Mouse (Mus musculus) B cell, adult 2 months (primary cell): Measurements from ENCODE around the gene Tmem86a.
A peak's percentile ranks its signal among the peaks of the same experiment; 100 is the strongest.

ENCODE experiments used
- DNase-seq, 2 experiments: peaks; one replicate each; pipeline ENCODE4 v3.0.0; 2022

Tmem86a gene

GRCm38 (mm10) chr7:47030517-47031193 is 19.7 kb upstream of the Tmem86a start:
- DNase-seq, result no peak

DNA sequence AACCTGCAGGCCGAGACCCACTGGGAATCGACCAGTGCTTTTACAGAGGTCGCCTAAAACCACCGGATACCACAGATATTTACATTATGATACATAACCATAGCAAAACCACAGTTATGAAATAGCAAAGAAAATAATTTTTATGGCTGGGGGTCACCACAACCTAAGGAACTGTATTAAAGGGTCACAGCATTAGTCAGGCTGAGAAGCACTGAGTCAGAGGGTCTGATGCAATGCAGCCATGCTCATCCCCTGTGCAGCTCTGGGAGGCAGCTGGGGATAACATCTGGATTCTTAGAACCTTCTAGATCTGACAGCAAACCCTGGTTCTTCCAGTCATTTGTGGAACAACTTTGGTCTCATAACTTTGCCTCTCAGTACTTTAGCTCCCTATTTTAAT is 19.0 kb upstream of the Tmem86a start:
- DNase-seq, result no peak

DNA sequence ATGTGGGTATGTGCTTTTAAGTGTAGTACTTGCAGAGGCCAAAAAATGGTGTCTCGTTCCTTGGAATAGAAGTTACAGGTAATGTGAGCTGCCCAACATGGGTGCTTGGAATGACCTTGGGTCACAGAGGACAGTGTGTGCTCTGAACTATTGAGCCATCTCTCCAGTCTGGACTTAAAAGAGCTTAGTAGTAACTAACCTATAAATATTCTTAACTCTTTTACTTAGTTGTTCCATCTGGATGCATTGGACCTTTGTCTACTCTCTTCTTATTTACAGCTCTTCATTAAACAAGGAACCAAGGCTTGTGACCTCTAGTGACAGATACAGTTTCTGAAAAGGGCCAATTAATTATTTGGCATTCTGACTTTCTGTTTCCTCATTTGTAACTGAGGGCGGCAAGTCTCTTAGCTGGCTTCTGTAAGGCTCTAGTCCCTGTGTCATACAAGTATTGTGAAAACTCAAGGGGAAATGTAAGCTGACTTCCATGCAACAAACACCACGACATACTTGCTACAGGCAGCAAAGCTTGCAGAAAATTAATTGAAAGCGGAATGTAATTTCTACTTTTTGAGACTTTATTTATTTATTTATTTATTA is 15.5 kb upstream of the Tmem86a start:
- DNase-seq, result no peak

DNA sequence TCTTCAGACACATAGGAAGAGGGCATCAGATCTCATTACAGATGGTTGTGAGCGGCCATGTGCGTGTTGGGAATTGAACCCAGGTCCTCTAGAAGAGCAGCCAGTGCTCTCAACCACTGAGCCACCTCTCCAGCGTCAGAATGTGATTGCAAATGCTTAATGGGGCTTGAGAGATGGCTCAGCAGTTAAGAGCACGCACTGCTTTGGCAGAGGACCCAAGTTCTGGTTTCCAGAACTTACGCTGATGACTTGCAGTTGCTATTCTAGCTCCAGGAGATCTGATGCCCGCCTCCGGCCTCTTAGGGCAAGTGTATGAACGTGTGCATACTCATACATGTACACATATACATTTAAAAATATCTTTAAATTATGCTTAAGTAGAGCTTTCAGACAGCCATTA is 15.0 kb upstream of the Tmem86a start:
- no peak for DNase-seq

- no peak for DNase-seq
Observed at GRCm38 (mm10) chr7:47041706-47042105, 8.7 kb upstream of the Tmem86a start.

DNA sequence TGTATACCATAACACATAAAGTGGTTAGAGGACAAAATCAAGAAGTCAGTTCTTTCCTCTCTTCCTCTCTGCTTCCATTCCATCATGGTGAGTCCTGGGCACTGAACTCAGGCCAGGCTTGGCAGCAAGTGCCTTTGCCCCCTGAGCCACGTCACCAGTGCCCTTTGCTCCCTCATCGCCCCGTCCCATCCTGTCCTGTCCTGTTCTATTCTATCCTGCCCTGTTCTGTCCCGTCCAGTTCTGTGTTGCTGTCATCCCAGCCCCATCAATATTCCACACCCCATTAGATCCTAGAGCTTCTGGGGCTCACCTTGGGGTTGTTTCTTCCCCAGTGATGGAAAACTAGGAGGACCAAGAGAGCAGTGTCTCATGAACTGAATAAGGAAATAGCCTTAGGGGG is 8.3 kb upstream of the Tmem86a start:
- DNase-seq, result no peak

DNA sequence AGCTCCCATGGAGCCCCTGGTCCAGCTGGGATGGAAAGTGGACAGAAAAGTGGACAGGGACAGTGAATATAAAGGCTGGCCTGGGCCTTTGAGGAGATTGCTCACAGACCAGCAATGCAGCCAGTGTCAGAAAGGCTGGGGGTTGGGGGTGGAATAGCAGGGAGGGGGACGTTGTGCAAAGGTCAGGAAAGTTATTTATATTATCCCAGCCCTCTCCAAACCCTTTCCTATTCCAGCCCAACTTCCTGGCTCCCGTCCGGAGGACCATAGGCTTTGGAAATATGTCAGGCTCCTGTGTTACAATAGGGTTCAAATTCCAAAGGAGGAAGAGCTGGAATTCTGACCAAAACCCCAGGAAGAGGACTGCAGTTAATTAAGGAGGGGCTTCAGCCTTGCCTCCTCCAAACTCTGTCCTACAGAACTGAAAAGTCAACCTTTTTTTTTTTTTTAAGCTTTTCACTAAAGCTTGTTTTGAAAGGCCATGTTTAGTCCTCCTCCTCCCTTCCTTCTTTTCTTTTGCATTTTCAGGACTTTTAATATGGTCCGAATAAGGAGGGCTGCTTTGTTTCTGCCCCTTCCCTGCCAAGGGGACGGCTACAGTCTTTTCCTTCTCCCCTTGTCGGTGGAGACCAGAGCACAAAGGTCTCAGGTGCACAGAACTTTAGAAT is 7.4 kb upstream of the Tmem86a start:
- no peak for DNase-seq

- DNase-seq, result no peak
Observed at GRCm38 (mm10) chr7:47050766-47051165, 365 bp downstream of the Tmem86a start.

DNA sequence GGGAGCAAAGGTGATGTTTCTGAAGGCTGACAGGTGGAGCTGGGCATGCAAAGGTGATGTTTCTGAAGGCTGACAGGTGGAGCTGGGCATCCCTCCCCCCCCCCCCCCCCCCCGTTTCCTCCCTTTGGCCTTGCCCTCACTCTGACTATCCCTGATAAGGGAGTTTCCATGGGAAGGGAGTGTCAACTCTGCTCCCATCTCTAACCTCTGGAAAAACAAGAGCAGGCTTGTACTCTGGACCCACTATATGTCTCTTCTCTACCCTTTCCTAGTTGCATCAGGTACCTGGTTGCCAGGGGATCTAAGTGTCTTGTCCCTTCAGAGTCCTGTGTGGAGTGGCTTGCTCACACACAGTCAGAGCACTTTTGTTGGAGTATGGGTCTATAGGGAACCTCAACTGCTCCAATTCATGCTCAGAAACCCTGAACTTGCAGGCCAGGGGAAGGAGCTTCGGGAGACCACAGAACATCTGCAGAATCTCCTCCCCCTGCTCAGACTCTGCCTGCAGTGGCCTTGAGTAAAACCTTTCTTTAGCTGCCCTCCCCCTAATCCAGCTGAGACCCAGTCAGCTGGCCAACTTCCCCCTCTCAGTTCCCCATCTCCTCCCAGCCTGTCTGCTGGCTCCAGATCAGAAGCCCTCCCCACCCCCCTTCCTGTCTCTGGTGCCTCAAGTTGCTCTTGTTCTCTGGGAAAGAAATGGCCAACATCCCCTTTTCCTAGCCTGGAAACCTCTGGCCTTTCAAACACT is 1.2 kb downstream of the Tmem86a start:
- peak; percentile 47 to 60 for DNase-seq

- DNase-seq, result no peak
Observed at GRCm38 (mm10) chr7:47052276-47052675, 1.9 kb downstream of the Tmem86a start.

- DNase-seq, result no peak
Observed at GRCm38 (mm10) chr7:47053287-47053686, 2.9 kb downstream of the Tmem86a start.

DNA sequence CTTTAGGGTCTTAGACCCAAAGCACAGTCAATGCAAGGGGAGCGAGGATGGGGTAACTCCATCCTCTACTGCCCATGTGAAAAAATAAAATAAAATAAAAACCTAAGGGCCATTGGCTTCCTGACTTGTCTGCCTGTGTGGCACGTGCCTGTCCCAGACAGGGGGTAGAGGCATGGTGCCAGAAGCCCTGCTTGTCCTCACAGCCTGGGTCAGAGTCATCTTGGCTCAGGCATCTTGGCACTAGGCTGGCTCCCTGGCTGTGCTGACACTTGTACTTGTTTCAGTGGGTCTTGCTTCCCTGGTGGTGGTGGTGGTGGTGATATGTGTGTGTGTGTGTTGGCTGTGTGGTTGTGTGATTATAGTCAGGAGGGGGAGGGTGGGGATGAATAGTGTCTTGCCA is 4.3 kb downstream of the Tmem86a start:
- DNase-seq, result no peak

DNA sequence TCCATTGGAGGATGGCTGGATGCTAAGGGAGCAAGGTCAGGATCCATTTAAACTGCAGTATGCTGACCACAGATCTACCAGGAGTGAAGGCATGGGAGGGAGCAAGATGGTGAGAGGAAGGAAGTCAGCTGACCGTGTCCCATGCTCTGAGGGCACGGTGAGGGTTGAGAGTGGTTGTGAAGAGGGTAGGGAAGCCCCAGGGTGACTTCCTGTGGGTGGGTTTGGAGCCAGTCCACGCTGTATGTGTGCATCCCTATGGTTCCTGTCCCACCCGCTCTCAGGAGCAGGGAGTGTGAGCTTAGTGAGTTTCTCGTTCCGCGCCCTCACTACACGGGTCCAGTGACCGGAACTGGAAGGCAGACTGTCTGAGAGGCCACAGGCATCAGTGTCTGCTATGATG is 5.3 kb downstream of the Tmem86a start:
- DNase-seq, result peak in 1 of 2 experiments; percentile 8

- DNase-seq, result no peak
Observed at GRCm38 (mm10) chr7:47056273-47056672, 5.9 kb downstream of the Tmem86a start.

DNA sequence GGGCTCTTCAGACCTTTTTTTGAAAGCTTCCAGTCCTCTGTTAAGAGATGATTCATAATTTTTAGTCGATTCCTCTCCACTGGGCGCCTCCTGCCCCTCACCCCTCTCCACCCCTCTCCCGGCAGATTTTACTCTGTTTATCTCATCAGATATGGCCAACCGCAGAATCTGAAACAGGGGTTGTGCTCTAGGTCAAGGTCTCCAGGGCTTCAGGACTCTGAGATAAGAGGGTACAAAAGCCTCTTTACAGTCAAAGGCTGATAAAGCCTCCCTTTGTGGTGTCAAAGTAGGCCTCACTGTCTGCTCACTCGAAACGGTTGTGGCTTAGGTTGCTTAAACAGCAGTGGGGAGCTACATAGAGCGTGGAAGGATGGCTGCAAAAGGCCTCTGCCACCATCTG is 8.9 kb downstream of the Tmem86a start:
- no peak for DNase-seq

DNA sequence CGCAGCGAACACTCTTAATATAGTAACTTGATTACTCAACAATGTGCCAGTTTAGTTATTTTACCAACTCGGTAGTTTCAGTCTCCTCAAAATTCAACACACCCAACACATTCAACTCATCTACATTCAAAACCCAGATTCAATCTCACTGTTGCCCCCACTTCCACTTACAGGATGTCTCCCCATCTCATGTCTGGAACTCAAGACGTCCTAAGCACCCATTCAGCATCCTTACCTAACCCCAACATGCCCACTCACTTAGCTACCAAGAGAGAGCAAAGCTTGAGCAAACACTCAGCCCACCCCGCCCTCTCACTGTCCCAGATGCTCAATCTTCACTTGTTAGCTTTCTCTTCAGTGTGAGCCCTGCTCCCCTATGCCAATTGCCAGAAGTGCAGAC is 11.2 kb downstream of the Tmem86a start:
- no peak for DNase-seq

- no peak for DNase-seq
Observed at GRCm38 (mm10) chr7:47066942-47067341, 16.5 kb downstream of the Tmem86a start.

DNA sequence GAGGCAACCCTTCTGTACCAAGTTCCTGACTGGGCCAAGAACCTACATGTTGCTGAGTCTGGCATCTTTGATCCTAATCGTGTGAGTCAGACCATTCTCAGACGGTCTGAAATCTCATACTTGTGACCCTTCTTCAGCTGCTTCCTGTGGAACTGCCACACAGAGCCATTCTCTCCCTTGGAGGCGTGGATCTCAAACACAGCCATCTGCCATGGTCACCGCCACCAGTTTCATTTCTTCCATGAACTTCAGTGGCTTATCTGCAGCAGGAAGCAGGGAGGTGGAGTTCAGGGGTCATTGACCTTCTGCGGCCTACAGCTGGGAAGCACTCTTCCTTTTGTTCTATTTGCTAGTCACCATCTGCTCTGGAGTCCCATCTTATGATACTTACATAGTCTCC is 17.5 kb downstream of the Tmem86a start:
- no peak for DNase-seq

DNA sequence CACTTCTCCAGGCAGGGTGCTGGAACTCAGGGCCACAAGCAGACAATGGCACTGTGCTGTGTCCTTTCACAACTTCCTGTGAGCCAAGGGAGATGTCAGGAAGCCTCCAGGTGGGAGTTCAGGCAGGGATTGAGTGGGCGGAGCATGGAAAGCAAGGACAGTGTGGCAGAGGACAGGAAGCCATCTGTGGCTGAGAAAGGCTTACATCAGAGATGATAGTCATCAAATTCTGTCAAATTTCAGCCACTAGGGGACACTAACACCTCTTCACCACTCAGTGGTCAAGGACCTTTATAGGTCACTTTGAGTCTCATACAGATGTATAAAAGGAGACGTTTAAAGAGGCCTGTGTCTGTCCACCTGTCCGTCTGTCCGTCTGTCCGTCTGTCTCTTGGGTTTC is 22.1 kb downstream of the Tmem86a start:
- DNase-seq, result no peak

- DNase-seq, result no peak
Observed at GRCm38 (mm10) chr7:47073536-47074521, 23.4 kb downstream of the Tmem86a start.

DNA sequence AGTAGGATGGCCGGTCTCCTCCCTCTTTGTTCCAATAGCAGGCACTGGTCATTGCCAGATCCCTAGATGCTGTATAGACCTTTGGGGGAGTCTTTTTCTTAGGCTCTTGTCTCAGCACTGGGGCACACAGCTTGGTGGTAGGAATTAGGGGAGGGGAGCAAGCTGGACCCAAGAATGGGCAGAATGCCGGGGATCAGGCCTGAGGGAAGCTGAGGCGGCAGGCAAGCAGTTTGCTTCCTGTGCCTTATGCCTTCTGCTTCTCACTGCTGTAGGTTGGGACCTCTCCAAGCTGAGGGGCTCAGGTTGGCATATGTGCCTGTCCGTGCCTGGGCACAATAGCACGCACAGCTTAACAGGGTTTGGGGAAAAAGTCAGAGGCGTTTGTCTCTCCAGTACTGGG is 25.8 kb downstream of the Tmem86a start:
- DNase-seq, result no peak

DNA sequence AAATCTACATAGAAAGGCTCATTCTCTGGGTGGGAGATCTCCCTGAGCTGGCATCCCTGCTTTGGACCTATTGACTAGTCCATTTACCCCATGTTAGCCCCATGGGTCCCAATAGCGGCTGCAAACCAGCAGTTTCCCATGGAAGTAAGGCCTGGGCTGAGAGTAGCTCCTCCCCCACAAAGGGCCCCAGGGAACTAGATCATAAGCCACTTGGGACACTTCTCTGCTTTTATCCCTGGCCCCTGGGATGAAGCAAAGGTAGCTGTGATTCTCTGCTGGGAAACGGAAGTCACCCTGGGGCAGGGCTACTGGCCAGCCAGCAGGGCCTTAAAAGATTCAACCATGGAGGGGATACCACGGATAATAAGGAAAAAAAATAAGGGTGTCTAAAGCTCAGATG is 26.3 kb downstream of the Tmem86a start:
- DNase-seq, result no peak
